Mouse (Mus musculus): ENCODE measurements around the gene Krt12. TPM values are rescaled to one million over a fixed set of nuclear protein-coding genes. Genes with fewer than 3 reads are reported as not detected.

Gene Krt12
- polyA plus RNA-seq, 1 experiment from 2014 or later = not detected

- Histone ChIP-seq H3K27me3 (replicated peaks; ENCODE audit: insufficient read depth, low read length) (no peaks in the 10 kb centered on the region), H3K9ac (replicated peaks; ENCODE audit: low read depth) (no peak overlapping the region), H3K4me1 (ENCODE audit: insufficient read depth, low read depth, low read length) (no peaks in the 10 kb centered on the region), H3K4me2 (replicated peaks; ENCODE audit: low read depth, low read length) (no peak overlapping the region), H3K27ac (ENCODE audit: low read length) (no peak overlapping the region), H3K9me3 (ENCODE audit: low read length) (no peaks in the 10 kb centered on the region), H3K36me3 (ENCODE audit: insufficient read depth, low read length) (no peaks in the 10 kb centered on the region), H3K4me3 (ENCODE audit: low read depth, low read length) (no peak overlapping the region)
- ATAC-seq (no peak), DNase-seq (ENCODE audit: low spot score) (no peak)
- TF ChIP-seq EP300 (IDR thresholded peaks at IDR 0.05) (no peak), CTCF (IDR thresholded peaks at IDR 0.05) (no peak)
- 42% methylated on average over 7 of the region's 7 CpGs for WGBS
Measured at GRCm38 (mm10) chr11:99458887-99459286, 36.8 kb upstream of the Krt12 start.

GRCm38 (mm10) chr11:99454759-99455158, 32.7 kb upstream of the Krt12 start:
- Histone ChIP-seq H3K9me3 (ENCODE audit: low read length) (no peaks in the 10 kb centered on the region), H3K4me3 (ENCODE audit: low read depth, low read length) (no peak overlapping the region), H3K4me1 (ENCODE audit: insufficient read depth, low read depth, low read length) (no peaks in the 10 kb centered on the region), H3K4me2 (replicated peaks; ENCODE audit: low read depth, low read length) (no peak overlapping the region), H3K9ac (replicated peaks; ENCODE audit: low read depth) (no peak overlapping the region), H3K27ac (ENCODE audit: low read length) (no peak overlapping the region), H3K27me3 (replicated peaks; ENCODE audit: insufficient read depth, low read length) (no peaks in the 10 kb centered on the region), H3K36me3 (ENCODE audit: insufficient read depth, low read length) (no peaks in the 10 kb centered on the region)
- no peak for TF ChIP-seq CTCF (IDR thresholded peaks at IDR 0.05)
- no peak for TF ChIP-seq EP300 (IDR thresholded peaks at IDR 0.05)
- WGBS = 76% methylated on average over 10 of the region's 10 CpGs
- ATAC-seq (no peak), DNase-seq (ENCODE audit: low spot score) (no peak)

GRCm38 (mm10) chr11:99454044-99454443, 32.0 kb upstream of the Krt12 start:
- DNase-seq (ENCODE audit: low spot score) (no peak), ATAC-seq (no peak)
- Histone ChIP-seq H3K4me1 (ENCODE audit: insufficient read depth, low read depth, low read length) (no peaks in the 10 kb centered on the region), H3K36me3 (ENCODE audit: insufficient read depth, low read length) (no peaks in the 10 kb centered on the region), H3K4me2 (replicated peaks; ENCODE audit: low read depth, low read length) (no peak overlapping the region), H3K27me3 (replicated peaks; ENCODE audit: insufficient read depth, low read length) (no peaks in the 10 kb centered on the region), H3K27ac (ENCODE audit: low read length) (no peak overlapping the region), H3K9me3 (ENCODE audit: low read length) (no peaks in the 10 kb centered on the region), H3K4me3 (ENCODE audit: low read depth, low read length) (no peak overlapping the region), H3K9ac (replicated peaks; ENCODE audit: low read depth) (no peak overlapping the region)
- 69% methylated on average over 4 of the region's 4 CpGs for WGBS
- TF ChIP-seq CTCF (IDR thresholded peaks at IDR 0.05) (no peak), EP300 (IDR thresholded peaks at IDR 0.05) (no peak)

GRCm38 (mm10) chr11:99448769-99449168, 26.7 kb upstream of the Krt12 start:
- Histone ChIP-seq H3K27ac (ENCODE audit: low read length) (no peak overlapping the region), H3K36me3 (ENCODE audit: insufficient read depth, low read length) (no peaks in the 10 kb centered on the region), H3K27me3 (replicated peaks; ENCODE audit: insufficient read depth, low read length) (no peaks in the 10 kb centered on the region), H3K4me1 (ENCODE audit: insufficient read depth, low read depth, low read length) (no peaks in the 10 kb centered on the region), H3K4me2 (replicated peaks; ENCODE audit: low read depth, low read length) (no peak overlapping the region), H3K9ac (replicated peaks; ENCODE audit: low read depth) (no peak overlapping the region), H3K9me3 (ENCODE audit: low read length) (no peaks in the 10 kb centered on the region), H3K4me3 (ENCODE audit: low read depth, low read length) (no peak overlapping the region)
- 20% methylated on average over 2 of the region's 2 CpGs for WGBS
- TF ChIP-seq EP300 (IDR thresholded peaks at IDR 0.05) (no peak), CTCF (IDR thresholded peaks at IDR 0.05) (no peak)
- ATAC-seq (no peak), DNase-seq (ENCODE audit: low spot score) (no peak)

- no peak overlapping the region for H3K27ac ChIP-seq (ENCODE audit: low read length)
- H3K4me2 ChIP-seq (replicated peaks; ENCODE audit: low read depth, low read length) = no peak overlapping the region
- DNase-seq (ENCODE audit: low spot score) (no peak), ATAC-seq (no peak)
- no peaks in the 10 kb centered on the region for H3K36me3 ChIP-seq (ENCODE audit: insufficient read depth, low read length)
- no peaks in the 10 kb centered on the region for H3K9me3 ChIP-seq (ENCODE audit: low read length)
- H3K4me3 ChIP-seq (ENCODE audit: low read depth, low read length) = no peak overlapping the region
- H3K27me3 ChIP-seq (replicated peaks; ENCODE audit: insufficient read depth, low read length) = no peaks in the 10 kb centered on the region
- H3K9ac ChIP-seq (replicated peaks; ENCODE audit: low read depth) = no peak overlapping the region
- no peaks in the 10 kb centered on the region for H3K4me1 ChIP-seq (ENCODE audit: insufficient read depth, low read depth, low read length)
- 24% methylated on average over 8 of the region's 8 CpGs for WGBS
- TF ChIP-seq CTCF (IDR thresholded peaks at IDR 0.05) (no peak), EP300 (IDR thresholded peaks at IDR 0.05) (no peak)
Measured at GRCm38 (mm10) chr11:99441220-99441619, 19.2 kb upstream of the Krt12 start.

GRCm38 (mm10) chr11:99439465-99439864, 17.4 kb upstream of the Krt12 start:
- H3K27ac ChIP-seq (ENCODE audit: low read length) = no peak overlapping the region

GRCm38 (mm10) chr11:99437972-99438371, 15.9 kb upstream of the Krt12 start, which contains the start of gene Krt20:
Gene Krt20, minus strand, starts transcription at chr11:99438150.
- H3K27ac ChIP-seq (ENCODE audit: low read length) = no peak within 1 kb of the TSS
- H3K4me2 ChIP-seq (replicated peaks; ENCODE audit: low read depth, low read length) = no peak within 1 kb of the TSS
- no peak within 1 kb of the TSS for H3K9ac ChIP-seq (replicated peaks; ENCODE audit: low read depth)
- DNase-seq (ENCODE audit: low spot score) = no peak
- H3K9me3 ChIP-seq (ENCODE audit: low read length) = no peaks in the 10 kb centered on the region
- TF ChIP-seq CTCF (IDR thresholded peaks at IDR 0.05) = no peak
- no peak for TF ChIP-seq EP300 (IDR thresholded peaks at IDR 0.05)
- H3K4me3 ChIP-seq (ENCODE audit: low read depth, low read length) = no peak within 1 kb of the TSS
- H3K36me3 ChIP-seq (ENCODE audit: insufficient read depth, low read length) = no peaks in the 10 kb centered on the region
- 17% methylated on average over 10 of the region's 10 CpGs for WGBS
- no peak for ATAC-seq
- H3K4me1 ChIP-seq (ENCODE audit: insufficient read depth, low read depth, low read length) = no peaks in the 10 kb centered on the region
- no peaks in the 10 kb centered on the region for H3K27me3 ChIP-seq (replicated peaks; ENCODE audit: insufficient read depth, low read length)

More at GRCm38 (mm10) chr11:99439465-99439864, 17.4 kb upstream of the Krt12 start:
- Histone ChIP-seq H3K27me3 (replicated peaks; ENCODE audit: insufficient read depth, low read length) (no peaks in the 10 kb centered on the region), H3K36me3 (ENCODE audit: insufficient read depth, low read length) (no peaks in the 10 kb centered on the region), H3K4me2 (replicated peaks; ENCODE audit: low read depth, low read length) (no peak overlapping the region), H3K9me3 (ENCODE audit: low read length) (no peaks in the 10 kb centered on the region), H3K4me3 (ENCODE audit: low read depth, low read length) (no peak overlapping the region), H3K4me1 (ENCODE audit: insufficient read depth, low read depth, low read length) (no peaks in the 10 kb centered on the region), H3K9ac (replicated peaks; ENCODE audit: low read depth) (no peak overlapping the region)
- ATAC-seq (no peak), DNase-seq (ENCODE audit: low spot score) (no peak)
- WGBS = 50% methylated on average over 10 of the region's 10 CpGs
- TF ChIP-seq EP300 (IDR thresholded peaks at IDR 0.05) = no peak
- no peak for TF ChIP-seq CTCF (IDR thresholded peaks at IDR 0.05)
